Mouse (Mus musculus) brain, embryonic 14.5 days (tissue): Measurements from ENCODE around the gene Btg1-ps1.

ENCODE experiments used
- CTCF ChIP-seq: fragments of 200-500 bp; IDR thresholded peaks from 2 replicates; pipeline ENCODE4 v1.5.1; 2012; ENCODE audit warnings: inconsistent platforms, mild to moderate bottlenecking, moderate library complexity, borderline replicate concordance; ENCODE audit not compliant: insufficient read depth, insufficient read length; ENCODE audit errors: extremely low read depth
- POLR2A ChIP-seq: fragments of 200-500 bp; IDR thresholded peaks from 2 replicates; pipeline ENCODE4 v1.6.1; 2012; ENCODE audit warnings: mild to moderate bottlenecking, inconsistent platforms, borderline replicate concordance; ENCODE audit not compliant: poor library complexity, insufficient read depth, insufficient read length, severe bottlenecking; ENCODE audit errors: extremely low read depth

- TF ChIP-seq CTCF (no peak), POLR2A (no peak)
Observed at GRCm38 (mm10) chrX:38008756-38009155, 9.9 kb downstream of the Btg1-ps1 start.
